Mouse (Mus musculus) cerebellum, adult 8-10 months (tissue): ENCODE results near the gene Fam167b.

Source experiments
- DNase-seq: peaks from one replicate; pipeline ENCODE4 v3.0.0; 2022

The Fam167b gene

GRCm38 (mm10) chr4:129578466-129578865 lies at the start of gene Fam167b:
Gene Fam167b (minus strand): TSS chr4:129578549.
- DNase-seq = no peak

GRCm38 (mm10) chr4:129626035-129626434 lies 47.7 kb upstream of the Fam167b start:
- no peak for DNase-seq

- no peak for DNase-seq
These were observed 47.1 kb upstream of the Fam167b start for GRCm38 (mm10) chr4:129625496-129625895.

GRCm38 (mm10) chr4:129625029-129625370 lies 46.7 kb upstream of the Fam167b start:
- peak; percentile 67 for DNase-seq

- peak; percentile 86 for DNase-seq
These were observed 46.1 kb upstream of the Fam167b start for GRCm38 (mm10) chr4:129624281-129625028.

- DNase-seq = peak; percentile 61
These were observed 45.3 kb upstream of the Fam167b start, which contains the start of gene Ccdc28b for GRCm38 (mm10) chr4:129623681-129624091. Gene Ccdc28b (minus strand): TSS chr4:129623947.

GRCm38 (mm10) chr4:129622803-129623535 lies 44.6 kb upstream of the Fam167b start:
- peak; percentile 56 for DNase-seq

GRCm38 (mm10) chr4:129622120-129622802 lies 43.9 kb upstream of the Fam167b start:
- DNase-seq = peak; percentile 52

GRCm38 (mm10) chr4:129621283-129621841 lies 43.0 kb upstream of the Fam167b start:
- DNase-seq = peak; percentile 66

- DNase-seq = no peak
These were observed 42.3 kb upstream of the Fam167b start for GRCm38 (mm10) chr4:129620419-129621282.

- peak; percentile 95 for DNase-seq
These were observed 40.7 kb upstream of the Fam167b start, which contains the start of gene Iqcc for GRCm38 (mm10) chr4:129618786-129619691. Gene Iqcc (minus strand): TSS chr4:129619099.

GRCm38 (mm10) chr4:129618031-129618430 lies 39.7 kb upstream of the Fam167b start:
- no peak for DNase-seq

- no peak for DNase-seq
These were observed 38.8 kb upstream of the Fam167b start for GRCm38 (mm10) chr4:129617121-129617641.

- DNase-seq = no peak
These were observed 38.3 kb upstream of the Fam167b start for GRCm38 (mm10) chr4:129616631-129617030.

GRCm38 (mm10) chr4:129615801-129616290 lies 37.5 kb upstream of the Fam167b start:
- no peak for DNase-seq

- no peak for DNase-seq
These were observed 35.7 kb upstream of the Fam167b start, which contains the start of gene Dcdc2b for GRCm38 (mm10) chr4:129614093-129614492. Gene Dcdc2b (minus strand): TSS chr4:129614257.

GRCm38 (mm10) chr4:129610472-129610871 lies 32.1 kb upstream of the Fam167b start:
- DNase-seq = no peak

GRCm38 (mm10) chr4:129610026-129610425 lies 31.7 kb upstream of the Fam167b start:
- DNase-seq = no peak

GRCm38 (mm10) chr4:129609139-129609631 lies 30.8 kb upstream of the Fam167b start:
- DNase-seq = no peak

GRCm38 (mm10) chr4:129608426-129609025 lies 30.2 kb upstream of the Fam167b start:
- peak; percentile 78 for DNase-seq
